Mouse (Mus musculus): ENCODE measurements around the gene Tex19.1. TPM values are rescaled to one million over a fixed set of nuclear protein-coding genes. Genes with fewer than 3 reads are reported as not detected.
"Not testable (repeated sequence)": the region's sequence is repeated elsewhere in the genome, so short reads cannot be mapped to it uniquely, and the experiment has no call there.

Tex19.1 gene
- total and polyA plus RNA-seq, 3 experiments: 0.57 to 0.95 TPM; not detected in 1

DNA sequence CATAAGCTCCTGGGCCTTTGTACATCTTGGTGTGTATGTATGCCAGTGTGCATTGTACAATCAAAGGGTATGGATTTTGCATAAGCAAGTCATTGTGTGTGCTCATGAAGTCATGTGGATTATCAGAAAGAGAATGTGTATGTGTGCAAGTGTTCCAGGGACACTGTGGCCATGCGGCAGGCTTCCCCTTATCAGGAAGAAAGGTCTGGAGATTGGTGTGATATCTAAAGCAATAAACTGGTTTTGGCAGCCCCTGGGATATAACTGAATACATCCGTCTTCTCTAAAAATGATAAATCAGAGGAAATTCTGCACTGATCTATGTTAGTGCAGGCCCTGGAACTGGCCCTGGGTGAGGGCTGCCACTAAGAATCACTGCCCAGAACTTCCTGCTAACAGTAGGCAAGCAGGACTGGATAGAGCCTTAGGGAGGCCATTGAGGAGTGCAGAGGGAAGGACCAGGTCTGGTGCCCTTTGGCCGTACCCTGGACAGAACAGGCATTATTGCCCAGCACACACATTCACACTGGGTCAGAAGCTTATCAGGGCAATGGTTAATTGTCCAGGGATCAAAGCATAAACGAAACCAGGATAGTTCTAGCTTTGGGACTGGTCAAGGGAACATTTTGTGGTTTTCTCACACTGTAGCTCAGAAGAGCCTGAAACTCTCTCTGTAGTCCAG lies 44.7 kb upstream of the Tex19.1 start:
- dilution Hi-C loops (cut with MboI; ENCODE audit: extremely low pct_ligation_motif_present, extremely low pct_unique_long_range_greater_than_20kb, low sequenced_read_pairs) (no loop called here), in situ Hi-C loops (cut with MboI; ENCODE audit: low pct_ligation_motif_present, low pct_unique_long_range_greater_than_20kb, low sequenced_read_pairs) (no loop called here)
- H3K27me3 ChIP-seq (replicated peaks): no peaks in the 10 kb centered on the region
- H3K36me3 ChIP-seq (replicated peaks in 1 of 2; ENCODE audit: control insufficient read depth in 1 of 2, insufficient read depth in 1 of 2, low read length in 1 of 2): no peaks in the 10 kb centered on the region
- TF ChIP-seq MYC (IDR thresholded peaks at IDR 0.05; ENCODE audit: low read depth, low read length) (no peak), ZNF384 (IDR thresholded peaks at IDR 0.05; ENCODE audit: low read depth, low read length) (no peak), CHD1 (IDR thresholded peaks at IDR 0.05; ENCODE audit: low read depth, low read length) (no peak), MAZ (IDR thresholded peaks at IDR 0.05; ENCODE audit: low read depth, low read length) (no peak), BHLHE40 (IDR thresholded peaks at IDR 0.05; ENCODE audit: low read depth, low read length) (no peak), USF2 (conservative IDR thresholded peaks at IDR 0.05; ENCODE audit: low read depth, low read length) (no peak), POLR2A (IDR thresholded peaks at IDR 0.05; ENCODE audit: low read depth, low read length) (no peak), ETS1 (conservative IDR thresholded peaks at IDR 0.05; ENCODE audit: low read depth, low read length) (no peak), UBTF (IDR thresholded peaks at IDR 0.05; ENCODE audit: low read depth, low read length) (no peak), SIN3A (IDR thresholded peaks at IDR 0.05; ENCODE audit: low read length) (no peak), ZMIZ1 (IDR thresholded peaks at IDR 0.05; ENCODE audit: low read depth, low read length) (no peak), CHD2 (IDR thresholded peaks at IDR 0.05; ENCODE audit: low read length) (no peak), ELF1 (IDR thresholded peaks at IDR 0.05; ENCODE audit: low read depth, low read length) (no peak), KAT2A (IDR thresholded peaks at IDR 0.05; ENCODE audit: insufficient replicate concordance, low read length) (no peak)
- no peak overlapping the region for H3K9ac ChIP-seq (ENCODE audit: insufficient read depth, low read depth)
- H3K27ac ChIP-seq (ENCODE audit: insufficient read depth, low read depth): no peak overlapping the region
- no peak overlapping the region for H3K4me3 ChIP-seq (replicated peaks in 1 of 3; ENCODE audit: low read depth in 2 of 3, low read length in 2 of 3, poor library complexity in 1 of 3)
- no peak for DNase-seq (ENCODE audit: extremely low read depth)
- H3K4me1 ChIP-seq (ENCODE audit: control insufficient read depth in 1 of 2, insufficient read depth in 2 of 2): no peaks in the 10 kb centered on the region
- no peak overlapping the region for H3K4me2 ChIP-seq (ENCODE audit: insufficient read depth, low read depth, poor library complexity, severe bottlenecking)
- H3K9me3 ChIP-seq (replicated peaks; ENCODE audit: low read length): no peaks in the 10 kb centered on the region
- H3K79me2 ChIP-seq (replicated peaks; ENCODE audit: control insufficient read depth, extremely low read depth, insufficient read depth, poor library complexity, severe bottlenecking): no peaks in the 10 kb centered on the region

DNA sequence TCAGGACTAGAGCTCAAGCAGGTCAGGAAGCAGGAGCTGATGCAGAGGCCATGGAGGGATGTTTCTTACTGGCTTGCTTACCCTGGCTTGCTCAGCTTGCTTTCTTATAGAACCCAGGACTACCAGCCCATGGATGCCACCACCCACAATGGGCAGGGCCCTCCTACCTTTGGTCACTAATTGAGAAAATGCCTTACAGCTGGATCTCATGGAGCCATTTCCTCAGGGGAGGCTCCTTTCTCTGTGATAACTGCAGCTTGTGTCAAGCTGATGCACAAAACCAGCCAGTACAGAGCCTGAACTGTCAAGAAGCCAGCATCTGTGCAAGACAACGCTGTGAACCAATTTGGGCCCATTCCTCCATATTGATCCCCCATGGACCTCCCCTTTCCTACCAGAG lies 38.7 kb upstream of the Tex19.1 start:
- DNase-seq (ENCODE audit: extremely low read depth); H3K79me2 ChIP-seq (replicated peaks; ENCODE audit: control insufficient read depth, extremely low read depth, insufficient read depth, poor library complexity, severe bottlenecking); H3K27ac ChIP-seq (ENCODE audit: insufficient read depth, low read depth); dilution Hi-C loops (cut with MboI; ENCODE audit: extremely low pct_ligation_motif_present, extremely low pct_unique_long_range_greater_than_20kb, low sequenced_read_pairs); H3K36me3 ChIP-seq (replicated peaks in 1 of 2; ENCODE audit: control insufficient read depth in 1 of 2, insufficient read depth in 1 of 2, low read length in 1 of 2); H3K27me3 ChIP-seq (replicated peaks); in situ Hi-C loops (cut with MboI; ENCODE audit: low pct_ligation_motif_present, low pct_unique_long_range_greater_than_20kb, low sequenced_read_pairs); H3K4me3 ChIP-seq (replicated peaks in 1 of 3; ENCODE audit: low read depth in 2 of 3, low read length in 2 of 3, poor library complexity in 1 of 3); H3K9me3 ChIP-seq (replicated peaks; ENCODE audit: low read length); H3K4me1 ChIP-seq (ENCODE audit: control insufficient read depth in 1 of 2, insufficient read depth in 2 of 2); H3K9ac ChIP-seq (ENCODE audit: insufficient read depth, low read depth); H3K4me2 ChIP-seq (ENCODE audit: insufficient read depth, low read depth, poor library complexity, severe bottlenecking): not testable (repeated sequence)

DNA sequence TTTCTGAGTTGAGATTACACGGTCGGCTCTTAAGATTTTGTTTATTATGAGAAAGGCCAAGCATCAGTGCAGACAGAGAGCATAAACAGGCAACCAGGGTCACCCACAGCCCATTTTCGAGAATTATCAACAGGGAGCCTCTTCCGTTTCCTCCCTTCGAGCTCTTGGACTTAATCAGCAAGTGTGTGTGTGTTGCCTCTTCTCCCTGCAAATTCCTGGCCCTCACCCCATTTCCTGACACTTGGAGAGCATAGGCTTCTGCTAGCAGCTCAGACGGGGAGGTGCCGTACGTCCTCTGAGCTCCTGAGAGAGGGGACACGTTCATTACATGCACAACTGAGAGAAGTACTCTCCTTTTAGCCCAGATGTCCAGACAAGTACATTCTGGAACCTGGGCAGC lies 37.9 kb upstream of the Tex19.1 start:
- no peak overlapping the region for H3K4me3 ChIP-seq (replicated peaks in 1 of 3; ENCODE audit: low read depth in 2 of 3, low read length in 2 of 3, poor library complexity in 1 of 3)
- TF ChIP-seq ETS1 (conservative IDR thresholded peaks at IDR 0.05; ENCODE audit: low read depth, low read length): no peak
- no peak for TF ChIP-seq NELFE (IDR thresholded peaks at IDR 0.05; ENCODE audit: low read depth, low read length)
- no peak for TF ChIP-seq E2F4 (IDR thresholded peaks at IDR 0.05; ENCODE audit: insufficient replicate concordance, low read depth, low read length)
- no peak for TF ChIP-seq MXI1 (IDR thresholded peaks at IDR 0.05; ENCODE audit: low read depth, low read length)
- no peak for TF ChIP-seq KAT2A (IDR thresholded peaks at IDR 0.05; ENCODE audit: insufficient replicate concordance, low read length)
- TF ChIP-seq USF1 (IDR thresholded peaks at IDR 0.05; ENCODE audit: low read depth, low read length): no peak
- TF ChIP-seq MYC (IDR thresholded peaks at IDR 0.05; ENCODE audit: low read depth, low read length): no peak
- TF ChIP-seq TCF12 (IDR thresholded peaks at IDR 0.05; ENCODE audit: low read depth, low read length): no peak
- TF ChIP-seq RCOR1 (conservative IDR thresholded peaks at IDR 0.05; ENCODE audit: low read depth, low read length): no peak
- TF ChIP-seq JUND (conservative IDR thresholded peaks at IDR 0.05; ENCODE audit: low read depth, low read length): no peak
- no peak for TF ChIP-seq ZC3H11A (IDR thresholded peaks at IDR 0.05; ENCODE audit: low read depth, low read length)
- no peak for TF ChIP-seq SIN3A (IDR thresholded peaks at IDR 0.05; ENCODE audit: low read length)
- TF ChIP-seq IRF4 (IDR thresholded peaks at IDR 0.05; ENCODE audit: low read depth, low read length): no peak
- TF ChIP-seq CHD2 (IDR thresholded peaks at IDR 0.05; ENCODE audit: low read length): no peak
- dilution Hi-C loops (cut with MboI; ENCODE audit: extremely low pct_ligation_motif_present, extremely low pct_unique_long_range_greater_than_20kb, low sequenced_read_pairs) (no loop called here), in situ Hi-C loops (cut with MboI; ENCODE audit: low pct_ligation_motif_present, low pct_unique_long_range_greater_than_20kb, low sequenced_read_pairs) (no loop called here)
- H3K4me2 ChIP-seq (ENCODE audit: insufficient read depth, low read depth, poor library complexity, severe bottlenecking): no peak overlapping the region
- H3K27me3 ChIP-seq (replicated peaks): peaks cover 3% of the 10 kb centered on the region
- no peak for DNase-seq (ENCODE audit: extremely low read depth)
- H3K9me3 ChIP-seq (replicated peaks; ENCODE audit: low read length): no peaks in the 10 kb centered on the region
- no peaks in the 10 kb centered on the region for H3K36me3 ChIP-seq (replicated peaks in 1 of 2; ENCODE audit: control insufficient read depth in 1 of 2, insufficient read depth in 1 of 2, low read length in 1 of 2)
- no peak overlapping the region for H3K9ac ChIP-seq (ENCODE audit: insufficient read depth, low read depth)
- H3K79me2 ChIP-seq (replicated peaks; ENCODE audit: control insufficient read depth, extremely low read depth, insufficient read depth, poor library complexity, severe bottlenecking): no peaks in the 10 kb centered on the region
- H3K4me1 ChIP-seq (ENCODE audit: control insufficient read depth in 1 of 2, insufficient read depth in 2 of 2): no peaks in the 10 kb centered on the region
- H3K27ac ChIP-seq (ENCODE audit: insufficient read depth, low read depth): no peak overlapping the region
